Mouse (Mus musculus) gastrocnemius, adult 2 months (tissue): ENCODE results near the gene Apoa5. TPM values are rescaled to one million over a fixed set of nuclear protein-coding genes. Genes with fewer than 3 reads are reported as not detected.

ENCODE experiments used
- DNase-seq: peaks from one replicate; pipeline ENCODE4 v3.0.0; 2022
- H3K27ac ChIP-seq: fragments of 200-600 bp; 2 replicates; pipeline ENCODE4 v1.8.1; 2022; ENCODE audit warnings: mild to moderate bottlenecking
- H3K4me3 ChIP-seq: fragments of 200-600 bp; 2 replicates; pipeline ENCODE4 v1.8.1; 2022; ENCODE audit warnings: mild to moderate bottlenecking, moderate library complexity
- CTCF ChIP-seq: fragments of 200-600 bp; IDR thresholded peaks from 2 replicates; pipeline ENCODE4 v1.8.1; 2022; ENCODE audit warnings: antibody characterized with exemption, mild to moderate bottlenecking, moderate library complexity
- intact Hi-C: fragments of 180-260 bp; cut with DNase I; formaldehyde crosslinking; loops from one replicate; pipeline ENCODE4 v1.15.1; 2025
- total RNA-seq, 2 experiments: library from RNA; stranded (reverse); gene quantifications; 2 replicates each; pipeline ENCODE4 v1.2.3; 2021

The Apoa5 gene
- total RNA-seq, 2 experiments from 2014 or later: not detected

- DNase-seq: no peak
- intact Hi-C loops: no loop called here
- H3K4me3 ChIP-seq: no peak within 1 kb of the TSS
- H3K27ac ChIP-seq: no peak within 1 kb of the TSS
- no peak for TF ChIP-seq CTCF
Observed at GRCm38 (mm10) chr9:46240526-46241153, 27.8 kb upstream of the Apoa5 start, which contains the start of gene Apoa4. TSS of gene Apoa4 (plus strand) at chr9:46240696.

- DNase-seq: no peak
- intact Hi-C loops: no loop called here
- H3K4me3 ChIP-seq: no peak overlapping the region
Observed at GRCm38 (mm10) chr9:46241818-46242217, 26.6 kb upstream of the Apoa5 start.

GRCm38 (mm10) chr9:46243122-46243521 lies 25.3 kb upstream of the Apoa5 start:
- H3K27ac ChIP-seq: no peak overlapping the region

More at GRCm38 (mm10) chr9:46241818-46242217, 26.6 kb upstream of the Apoa5 start:
- TF ChIP-seq CTCF: no peak
- no peak overlapping the region for H3K27ac ChIP-seq

GRCm38 (mm10) chr9:46243584-46243983 lies 24.8 kb upstream of the Apoa5 start:
- intact Hi-C loops: no loop called here
- DNase-seq: no peak
- TF ChIP-seq CTCF: no peak
- no peak overlapping the region for H3K4me3 ChIP-seq
- H3K27ac ChIP-seq: no peak overlapping the region

More at GRCm38 (mm10) chr9:46243122-46243521, 25.3 kb upstream of the Apoa5 start:
- no peak for TF ChIP-seq CTCF
- H3K4me3 ChIP-seq: no peak overlapping the region
- no peak for DNase-seq
- intact Hi-C loops: no loop called here

- Histone ChIP-seq H3K4me3 (no peak overlapping the region), H3K27ac (no peak overlapping the region)
- DNase-seq: peak; percentile 53
- intact Hi-C loops: loop anchor here (1.0 to 5.0 kb wide), 3 partner anchors 16 to 244 kb away; no protein-coding TSS in a partner anchor
- peak; percentile 69 for TF ChIP-seq CTCF
Observed at GRCm38 (mm10) chr9:46246752-46247324, 21.6 kb upstream of the Apoa5 start.

GRCm38 (mm10) chr9:46256177-46256576 lies 12.3 kb upstream of the Apoa5 start:
- TF ChIP-seq CTCF: no peak
- no peak overlapping the region for H3K4me3 ChIP-seq
- H3K27ac ChIP-seq: no peak overlapping the region
- intact Hi-C loops: no loop called here
- DNase-seq: no peak

- TF ChIP-seq CTCF: no peak
- Histone ChIP-seq H3K4me3 (no peak overlapping the region), H3K27ac (no peak overlapping the region)
- no peak for DNase-seq
- intact Hi-C loops: no loop called here
Observed at GRCm38 (mm10) chr9:46256658-46257385, 11.6 kb upstream of the Apoa5 start.

GRCm38 (mm10) chr9:46257546-46257945 lies 10.9 kb upstream of the Apoa5 start:
- TF ChIP-seq CTCF: no peak
- intact Hi-C loops: no loop called here
- DNase-seq: no peak
- H3K4me3 ChIP-seq: no peak overlapping the region
- H3K27ac ChIP-seq: no peak overlapping the region

- Histone ChIP-seq H3K4me3 (no peak overlapping the region), H3K27ac (no peak overlapping the region)
- no peak for DNase-seq
- TF ChIP-seq CTCF: no peak
- intact Hi-C loops: no loop called here
Observed at GRCm38 (mm10) chr9:46259111-46259510, 9.3 kb upstream of the Apoa5 start.

- Histone ChIP-seq H3K27ac (no peak overlapping the region), H3K4me3 (no peak overlapping the region)
- peak; percentile 38 for DNase-seq
- intact Hi-C loops: no loop called here
- no peak for TF ChIP-seq CTCF
Observed at GRCm38 (mm10) chr9:46261131-46261530, 7.3 kb upstream of the Apoa5 start.

- Histone ChIP-seq H3K4me3 (no peak overlapping the region), H3K27ac (no peak overlapping the region)
- intact Hi-C loops: no loop called here
- no peak for DNase-seq
- TF ChIP-seq CTCF: no peak
Observed at GRCm38 (mm10) chr9:46269125-46269524, 692 bp downstream of the Apoa5 start.

- Histone ChIP-seq H3K27ac (no peak overlapping the region), H3K4me3 (no peak overlapping the region)
- intact Hi-C loops: no loop called here
- no peak for DNase-seq
- no peak for TF ChIP-seq CTCF
Observed at GRCm38 (mm10) chr9:46270782-46271181, 2.3 kb downstream of the Apoa5 start.

- intact Hi-C loops: no loop called here
- Histone ChIP-seq H3K4me3 (no peak overlapping the region), H3K27ac (no peak overlapping the region)
- no peak for TF ChIP-seq CTCF
- no peak for DNase-seq
Observed at GRCm38 (mm10) chr9:46272070-46272469, 3.6 kb downstream of the Apoa5 start.
